Mouse (Mus musculus) liver, adult 2 months (tissue): ENCODE data around the gene Chst14. TPM values are rescaled to one million over a fixed set of nuclear protein-coding genes. Genes with fewer than 3 reads are reported as not detected.

ENCODE experiments used
- DNase-seq: peaks from one replicate; pipeline ENCODE4 v3.0.0-alpha.2; 2011; ENCODE audit warnings: low read depth, low spot score; ENCODE audit errors: extremely low read depth
- H3K27ac ChIP-seq: fragments of 200-500 bp; replicated peaks from 2 replicates; pipeline ENCODE4 v1.5.1; 2012; ENCODE audit warnings: low read depth, mild to moderate bottlenecking, control low read depth, inconsistent platforms, low read length; ENCODE audit not compliant: insufficient read depth
- H3K27me3 ChIP-seq: fragments of 200-500 bp; 2 replicates; pipeline ENCODE4 v1.6.1; 2012; ENCODE audit warnings: mild to moderate bottlenecking, moderate library complexity, low read length, inconsistent platforms; ENCODE audit not compliant: control insufficient read depth, insufficient read depth
- H3K36me3 ChIP-seq: fragments of 200-500 bp; 2 replicates; pipeline ENCODE4 v1.6.1; 2012; ENCODE audit warnings: low read length, inconsistent platforms; ENCODE audit not compliant: control insufficient read depth, insufficient read depth
- H3K4me1 ChIP-seq: fragments of 200-500 bp; 2 replicates; pipeline ENCODE4 v1.6.1; 2011; ENCODE audit warnings: low read length; ENCODE audit not compliant: control insufficient read depth, insufficient read depth
- H3K4me3 ChIP-seq: fragments of 200-500 bp; 2 replicates; pipeline ENCODE4 v1.5.1; 2011; ENCODE audit warnings: low read depth, mild to moderate bottlenecking, control low read depth, low read length, moderate library complexity; ENCODE audit not compliant: insufficient read depth
- H3K79me2 ChIP-seq: fragments of 200-500 bp; 2 replicates; pipeline ENCODE4 v1.6.1; 2012; ENCODE audit warnings: inconsistent platforms, mild to moderate bottlenecking, low read length, moderate library complexity; ENCODE audit not compliant: control insufficient read depth, insufficient read depth
- H3K9ac ChIP-seq: fragments of 200-500 bp; 2 replicates; pipeline ENCODE4 v1.6.1; 2012; ENCODE audit warnings: low read depth, mild to moderate bottlenecking, control low read depth, inconsistent platforms, low read length
- CTCF ChIP-seq: fragments of 200-500 bp; IDR thresholded peaks from 2 replicates; pipeline ENCODE4 v1.5.1; 2011; ENCODE audit warnings: low read depth, low read length, control low read depth
- POLR2A ChIP-seq: fragments of 200-500 bp; IDR thresholded peaks from 2 replicates; pipeline ENCODE4 v1.6.1; 2011; ENCODE audit warnings: low read length, control low read depth; ENCODE audit not compliant: insufficient read depth; ENCODE audit errors: extremely low read depth
- WGBS: fragments of 180-500 bp; shearing (Covaris S2); methylation state at CpG from one replicate; pipeline ENCODE4 v1.1.7; 2018; 5-methylcytosine and 5-hydroxymethylcytosine counted together
- polyA plus RNA-seq: library from polyadenylated mRNA; depleted of rRNA; stranded (reverse); fragments of >200 nt; gene quantifications from 2 replicates; pipeline ENCODE4 v1.2.3, GENCODE M21; 2012; rRNA removed
- total RNA-seq: library from RNA; depleted of rRNA; stranded (reverse); fragments of >200 nt; gene quantifications from 2 replicates; pipeline ENCODE4 v1.2.3, GENCODE M21; 2014; rRNA removed

Gene Chst14
- total and polyA plus RNA-seq, 2 experiments, result 0.55 to 1.8 TPM

DNA sequence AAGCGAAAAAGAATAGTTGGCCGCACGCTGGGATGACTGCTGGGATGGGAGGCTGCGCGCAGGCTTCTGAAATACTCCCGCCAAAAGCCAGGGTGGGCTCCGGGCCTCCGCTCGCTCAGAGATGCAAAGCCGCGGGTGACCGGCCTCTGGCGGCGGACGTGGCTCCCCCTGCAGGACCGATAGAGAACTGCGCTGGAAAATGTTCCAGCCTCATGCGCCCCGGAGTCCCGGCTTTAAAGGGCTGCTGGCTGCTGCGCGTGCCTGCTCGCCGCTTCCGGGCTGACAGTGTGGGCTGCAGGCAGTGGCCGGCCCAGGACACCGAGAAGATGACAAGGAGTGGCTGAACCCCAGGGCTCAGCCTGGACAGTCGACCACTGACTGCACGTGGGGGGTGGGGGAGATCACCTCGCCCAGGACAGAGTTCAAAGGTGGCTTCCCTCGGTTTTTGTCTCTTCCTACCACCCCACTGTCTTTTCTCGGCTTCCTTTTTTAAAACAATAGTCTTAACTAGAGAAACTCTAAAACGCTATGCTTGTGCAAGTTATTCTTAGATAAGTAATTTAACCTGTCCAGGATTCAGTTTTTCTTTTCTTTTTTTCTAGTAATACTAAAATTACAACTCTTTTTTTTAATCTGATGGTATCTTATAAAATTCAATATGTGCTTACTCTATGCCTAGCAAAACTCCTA is 46.5 kb downstream of the Chst14 start:
- H3K4me3 ChIP-seq, result peak overlapping the region; percentile 54
- no peaks in the 10 kb centered on the region for H3K36me3 ChIP-seq
- DNase-seq, result peak; percentile 33
- TF ChIP-seq POLR2A (no peak), CTCF (peak; percentile 85)
- peaks cover 2% of the 10 kb centered on the region; the same call in 1 of the 2 replicates for H3K27me3 ChIP-seq
- no peaks in the 10 kb centered on the region for H3K79me2 ChIP-seq
- peaks cover 6% of the 10 kb centered on the region for H3K4me1 ChIP-seq
- 1% methylated on average over 33 of the region's 33 CpGs for WGBS
- peak overlapping the region; percentile 66 for H3K9ac ChIP-seq
- no peak overlapping the region for H3K27ac ChIP-seq

GRCm38 (mm10) chr2:118975855-118976254 is 49.6 kb downstream of the Chst14 start:
- H3K27me3 ChIP-seq, result peaks cover 2% of the 10 kb centered on the region; the same call in 1 of the 2 replicates

DNA sequence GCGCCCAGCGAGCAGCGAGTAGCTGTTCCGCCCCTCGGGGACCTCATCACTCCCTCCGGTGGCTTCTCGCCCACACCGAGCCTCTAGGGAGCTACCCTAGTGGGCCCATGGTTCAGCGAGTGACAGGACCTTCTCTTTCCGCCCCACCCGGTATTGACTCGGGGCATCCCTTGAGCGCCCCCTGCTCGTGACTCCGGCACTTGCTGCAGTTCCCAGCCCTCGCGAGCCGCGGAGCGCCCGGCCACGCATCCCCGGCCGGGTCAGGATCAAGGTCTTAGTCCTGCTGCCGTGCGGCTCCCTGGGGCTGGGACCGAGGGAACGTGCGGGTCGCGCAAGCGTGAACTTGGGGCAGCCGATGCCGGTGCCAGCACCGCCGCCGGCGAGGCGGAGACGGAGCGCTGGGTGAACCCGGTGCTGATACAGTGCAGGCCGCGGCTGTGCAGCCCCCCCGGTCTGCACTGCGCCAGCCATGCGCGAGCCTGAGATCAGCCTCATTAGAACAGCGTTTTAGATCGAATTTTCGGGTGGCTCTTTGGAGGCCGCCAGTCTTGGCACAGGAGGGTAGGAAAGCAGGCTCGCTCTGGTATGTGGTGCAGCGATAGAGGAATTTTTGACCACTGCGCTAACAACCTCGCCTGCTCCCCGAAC is 50.1 kb downstream of the Chst14 start:
- Histone ChIP-seq H3K36me3 (no peaks in the 10 kb centered on the region), H3K4me3 (peak overlapping the region; percentile 72), H3K4me1 (peaks cover 6% of the 10 kb centered on the region), H3K9ac (peak overlapping the region; percentile 79), H3K27me3 (peaks cover 2% of the 10 kb centered on the region; the same call in 1 of the 2 replicates), H3K27ac (no peak overlapping the region; the same call in 1 of the 2 replicates), H3K79me2 (no peaks in the 10 kb centered on the region)
- 5% methylated on average over 57 of the region's 57 CpGs for WGBS
- TF ChIP-seq POLR2A (0 out of 2 replicates have a peak, but pooled peaks have one; percentile 11), CTCF (peak; percentile 79)
- peak; percentile 50 for DNase-seq

More at GRCm38 (mm10) chr2:118975855-118976254, 49.6 kb downstream of the Chst14 start:
- Histone ChIP-seq H3K27ac (no peak overlapping the region; the same call in 1 of the 2 replicates), H3K36me3 (no peaks in the 10 kb centered on the region), H3K4me1 (peaks cover 6% of the 10 kb centered on the region), H3K9ac (peak overlapping the region; percentile 79), H3K79me2 (no peaks in the 10 kb centered on the region), H3K4me3 (peak overlapping the region; percentile 72)
- DNase-seq, result peak; percentile 42
- TF ChIP-seq CTCF (no peak), POLR2A (no peak)
- 2% methylated on average over 15 of the region's 15 CpGs for WGBS

DNA sequence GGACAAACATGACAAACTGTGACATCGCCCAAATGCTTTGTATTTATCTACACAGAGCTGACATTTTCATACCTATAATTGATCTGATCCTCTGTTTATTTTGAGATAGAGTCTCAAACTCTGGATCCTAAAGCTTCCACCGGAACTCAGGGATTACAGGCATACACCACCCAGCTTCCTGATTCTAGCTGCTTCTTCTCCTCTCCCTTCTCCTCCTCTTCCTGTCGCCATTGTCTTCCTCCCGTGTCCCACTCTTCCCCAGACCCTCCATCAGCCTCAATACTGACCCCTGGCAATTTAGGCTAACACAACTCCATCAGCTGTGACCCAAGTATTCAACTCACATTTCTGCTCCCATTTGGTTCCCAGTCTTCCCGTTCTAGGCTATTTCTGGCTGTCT is 50.6 kb downstream of the Chst14 start:
- 50% methylated on average over 5 of the region's 5 CpGs for WGBS
- H3K4me1 ChIP-seq, result peaks cover 6% of the 10 kb centered on the region
- DNase-seq, result no peak
- H3K79me2 ChIP-seq, result no peaks in the 10 kb centered on the region
- no peak overlapping the region for H3K27ac ChIP-seq
- TF ChIP-seq POLR2A (no peak), CTCF (no peak)
- no peak overlapping the region; the same call in 1 of the 2 replicates for H3K9ac ChIP-seq
- no peak overlapping the region for H3K4me3 ChIP-seq
- peaks cover 2% of the 10 kb centered on the region; the same call in 1 of the 2 replicates for H3K27me3 ChIP-seq
- H3K36me3 ChIP-seq, result no peaks in the 10 kb centered on the region

DNA sequence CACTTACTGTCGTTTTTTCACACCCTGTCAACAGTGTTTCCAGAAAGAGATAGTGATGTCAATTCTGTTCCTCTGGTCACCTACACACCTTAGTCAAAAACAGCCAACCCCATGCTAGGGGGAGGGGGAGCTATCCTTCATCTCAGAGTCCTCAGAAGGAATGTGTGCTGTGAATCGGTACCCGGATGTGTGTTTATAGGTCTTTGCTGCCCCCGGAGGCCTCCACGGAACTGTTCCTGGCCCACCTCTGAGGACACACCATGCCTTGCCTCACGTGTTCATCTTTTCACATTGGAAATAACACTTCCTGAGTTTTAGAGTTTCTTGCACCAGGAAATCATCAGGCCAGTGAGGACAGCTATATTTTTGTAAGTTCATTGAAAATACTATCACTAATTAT is 51.8 kb downstream of the Chst14 start:
- no peak for DNase-seq
- H3K27me3 ChIP-seq, result peaks cover 2% of the 10 kb centered on the region; the same call in 1 of the 2 replicates
- peaks cover 6% of the 10 kb centered on the region for H3K4me1 ChIP-seq
- no peak for TF ChIP-seq POLR2A
- no peak for TF ChIP-seq CTCF
- H3K27ac ChIP-seq, result no peak overlapping the region
- no peaks in the 10 kb centered on the region for H3K36me3 ChIP-seq
- WGBS, result 67% methylated on average over 6 of the region's 6 CpGs
- no peaks in the 10 kb centered on the region for H3K79me2 ChIP-seq
- no peak overlapping the region for H3K4me3 ChIP-seq
- H3K9ac ChIP-seq, result no peak overlapping the region

Other genes with a start within 250 kb of the Chst14 start
- gene Ankrd63, start 222.5 kb upstream of the Chst14 start, total RNA-seq, result not detected in 2 replicates
- not detected in 2 replicates for gene Ankrd63, start 222.5 kb upstream of the Chst14 start, polyA plus RNA-seq
- gene Plcb2, start 198.1 kb upstream of the Chst14 start, total RNA-seq, result 1.2 and 1.7 TPM in 2 replicates
- 0.68 and 0.80 TPM in 2 replicates for gene Plcb2, start 198.1 kb upstream of the Chst14 start, polyA plus RNA-seq
- gene Inafm2, start 180.7 kb upstream of the Chst14 start, total RNA-seq, result 4.4 and 5.4 TPM in 2 replicates
- 4.7 TPM in 2 replicates for gene Inafm2, start 180.7 kb upstream of the Chst14 start, polyA plus RNA-seq
- gene Ccdc9b, start 163.8 kb upstream of the Chst14 start, total RNA-seq, result 1.1 and 1.9 TPM in 2 replicates
- gene Ccdc9b, start 163.8 kb upstream of the Chst14 start, polyA plus RNA-seq, result 0.68 and 0.94 TPM in 2 replicates
- gene Phgr1, start 153.7 kb upstream of the Chst14 start, total RNA-seq, result not detected in 2 replicates
- 1.0 and 1.6 TPM in 2 replicates for gene Phgr1, start 153.7 kb upstream of the Chst14 start, polyA plus RNA-seq
- 1.0 and 1.3 TPM in 2 replicates for gene Disp2, start 146.8 kb upstream of the Chst14 start, total RNA-seq
- 1.3 and 1.5 TPM in 2 replicates for gene Disp2, start 146.8 kb upstream of the Chst14 start, polyA plus RNA-seq
- 0.83 and 2.7 TPM in 2 replicates for gene Knstrn, start 112.5 kb upstream of the Chst14 start, total RNA-seq
- gene Knstrn, start 112.5 kb upstream of the Chst14 start, polyA plus RNA-seq, result 0.11 and 0.22 TPM in 2 replicates
- gene Ivd, start 64.5 kb upstream of the Chst14 start, total RNA-seq, result 127 and 146 TPM in 2 replicates
- 146 and 216 TPM in 2 replicates for gene Ivd, start 64.5 kb upstream of the Chst14 start, polyA plus RNA-seq
- gene Bahd1, start 26.1 kb upstream of the Chst14 start, total RNA-seq, result 2.3 and 3.1 TPM in 2 replicates
- 5.8 and 6.3 TPM in 2 replicates for gene Bahd1, start 26.1 kb upstream of the Chst14 start, polyA plus RNA-seq
- gene Ccdc32, start 102.9 kb downstream of the Chst14 start, total RNA-seq, result 5.1 and 5.3 TPM in 2 replicates
- gene Ccdc32, start 102.9 kb downstream of the Chst14 start, polyA plus RNA-seq, result 3.0 and 3.1 TPM in 2 replicates
- gene Rpusd2, start 108.3 kb downstream of the Chst14 start, total RNA-seq, result 2.3 and 3.8 TPM in 2 replicates
- 2.9 and 3.0 TPM in 2 replicates for gene Rpusd2, start 108.3 kb downstream of the Chst14 start, polyA plus RNA-seq
- 0.28 and 0.67 TPM in 2 replicates for gene Knl1, start 120.6 kb downstream of the Chst14 start, total RNA-seq
- not detected in 2 replicates for gene Knl1, start 120.6 kb downstream of the Chst14 start, polyA plus RNA-seq
- 0.65 and 1.5 TPM in 2 replicates for gene Rad51, start 186.3 kb downstream of the Chst14 start, total RNA-seq
- 0.37 and 0.51 TPM in 2 replicates for gene Rad51, start 186.3 kb downstream of the Chst14 start, polyA plus RNA-seq
- gene Rmdn3, start 230.5 kb downstream of the Chst14 start, total RNA-seq, result 47.7 and 63.6 TPM in 2 replicates
- gene Rmdn3, start 230.5 kb downstream of the Chst14 start, polyA plus RNA-seq, result 26.4 and 34.9 TPM in 2 replicates
- gene Gchfr, start 241.3 kb downstream of the Chst14 start, total RNA-seq, result 275 and 332 TPM in 2 replicates
- gene Gchfr, start 241.3 kb downstream of the Chst14 start, polyA plus RNA-seq, result 597 and 710 TPM in 2 replicates
- not detected in 2 replicates for gene Gm14137, start 248.0 kb downstream of the Chst14 start, total RNA-seq
- not detected in 2 replicates for gene Gm14137, start 248.0 kb downstream of the Chst14 start, polyA plus RNA-seq